Mouse (Mus musculus): ENCODE data around the gene Srrm4. TPM values are rescaled to one million over a fixed set of nuclear protein-coding genes. Genes with fewer than 3 reads are reported as not detected.

Gene Srrm4
- polyA plus RNA-seq, 1 experiment, result not detected

DNA sequence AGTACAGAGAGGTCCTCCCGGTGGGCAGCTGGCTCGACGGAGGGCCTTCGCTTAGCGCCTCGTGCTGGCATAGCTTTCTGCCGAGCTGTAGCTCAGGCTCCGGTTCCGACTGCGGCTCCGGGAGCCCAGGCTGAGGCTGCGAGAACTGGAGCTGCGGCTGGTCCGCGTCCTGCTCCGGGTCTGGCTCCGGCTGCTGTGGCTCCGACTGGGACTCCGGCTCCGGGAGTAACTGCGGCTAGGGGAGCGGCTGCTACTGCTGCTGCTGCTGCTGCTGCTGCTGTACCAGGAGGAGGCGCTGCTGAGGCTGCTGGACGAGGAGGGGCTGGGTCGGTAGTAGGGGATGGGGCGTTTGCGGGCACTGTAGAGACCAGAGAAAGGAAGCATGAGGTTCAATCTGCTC is 147.1 kb downstream of the Srrm4 start:
- TF ChIP-seq GATA1 (IDR thresholded peaks at IDR 0.05; ENCODE audit: low read length), result no peak

DNA sequence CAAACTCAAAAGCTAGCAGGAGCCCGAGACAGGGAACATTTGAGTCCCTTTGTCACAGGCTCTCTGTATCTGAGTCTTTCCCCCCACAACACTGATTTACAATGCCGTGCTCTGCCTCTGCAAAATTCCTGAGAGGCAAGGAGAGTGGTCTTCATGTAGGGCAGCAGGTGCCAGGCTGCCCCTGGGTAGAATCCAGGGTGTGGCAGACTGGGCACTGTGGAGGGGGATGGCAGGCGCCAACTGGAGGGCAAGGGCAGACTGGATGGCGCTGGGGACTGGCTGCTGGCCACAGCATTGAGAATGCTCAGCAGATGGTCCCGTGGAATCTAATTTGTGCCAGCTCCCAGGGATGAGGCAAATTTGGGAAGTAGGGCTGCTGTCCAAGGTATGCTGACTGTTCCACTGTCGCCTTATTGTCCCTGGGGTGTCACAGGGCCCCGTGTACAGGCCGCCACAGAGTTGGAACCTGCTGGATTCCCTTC is 148.1 kb downstream of the Srrm4 start:
- no peak for TF ChIP-seq GATA1 (IDR thresholded peaks at IDR 0.05; ENCODE audit: low read length)

GRCm38 (mm10) chr5:116442697-116443458 is 148.7 kb downstream of the Srrm4 start:
- no peak for TF ChIP-seq GATA1 (IDR thresholded peaks at IDR 0.05; ENCODE audit: low read length)

DNA sequence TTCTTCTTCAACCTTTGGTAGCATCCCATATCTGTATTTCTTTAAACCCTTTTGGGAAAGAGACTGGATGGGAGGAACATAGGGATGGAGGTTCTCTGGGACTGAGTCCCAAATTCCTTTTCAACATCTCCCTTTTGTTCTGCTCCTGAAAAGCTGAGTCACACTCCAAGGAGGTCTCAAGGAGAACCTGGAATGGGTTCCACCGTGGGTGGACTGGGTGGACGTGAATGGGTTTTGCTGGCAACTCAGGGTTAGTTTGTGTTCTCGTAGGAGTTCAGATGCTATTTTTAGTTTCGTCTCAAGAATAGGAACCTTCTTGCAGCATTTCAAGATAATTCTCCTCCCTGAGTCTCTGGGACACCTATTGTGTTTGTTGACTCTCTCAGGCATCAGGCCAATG is 151.4 kb downstream of the Srrm4 start:
- TF ChIP-seq GATA1 (IDR thresholded peaks at IDR 0.05; ENCODE audit: low read length), result no peak

DNA sequence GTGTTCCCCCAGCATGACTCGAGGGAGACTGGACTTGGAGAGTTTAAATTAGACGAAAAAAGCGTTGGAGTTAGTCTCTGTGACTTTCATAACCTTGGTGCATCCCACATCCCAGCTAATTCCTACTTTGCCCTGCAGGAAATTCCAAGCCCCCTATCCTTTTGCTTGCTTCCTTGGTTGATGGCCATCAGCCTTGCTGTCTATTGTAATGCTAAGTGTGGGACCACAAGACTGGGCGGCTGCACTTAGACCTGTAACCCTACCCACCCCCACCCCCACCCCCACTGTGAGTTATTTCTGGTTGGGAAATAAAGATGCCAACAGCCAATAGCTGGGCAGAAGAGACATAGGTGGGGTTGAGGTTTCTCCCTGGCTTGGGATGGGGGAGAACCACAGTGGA is 153.3 kb downstream of the Srrm4 start:
- TF ChIP-seq GATA1 (IDR thresholded peaks at IDR 0.05; ENCODE audit: low read length), result no peak

DNA sequence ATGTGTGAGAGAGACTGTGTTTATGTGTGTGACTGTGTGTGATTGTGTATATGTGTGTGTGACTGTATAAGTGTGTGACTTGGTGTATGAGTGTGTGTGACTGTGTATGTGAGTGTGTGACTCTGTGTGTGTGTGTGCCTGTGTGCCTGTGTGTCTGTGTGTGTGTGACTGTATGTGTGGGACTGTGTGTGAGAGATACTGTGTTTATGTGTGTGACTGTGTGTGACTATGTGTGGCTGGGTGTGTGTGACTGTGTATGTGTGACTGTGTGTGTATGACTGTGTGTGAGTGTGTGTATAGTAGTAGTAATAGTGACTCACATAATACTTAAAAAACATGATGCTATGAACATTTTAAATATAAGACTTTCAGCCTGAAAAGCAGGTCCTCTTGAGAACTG is 155.5 kb downstream of the Srrm4 start:
- TF ChIP-seq GATA1 (IDR thresholded peaks at IDR 0.05; ENCODE audit: low read length), result no peak

GRCm38 (mm10) chr5:116434976-116435850 is 156.4 kb downstream of the Srrm4 start:
- no peak for TF ChIP-seq GATA1 (IDR thresholded peaks at IDR 0.05; ENCODE audit: low read length)

DNA sequence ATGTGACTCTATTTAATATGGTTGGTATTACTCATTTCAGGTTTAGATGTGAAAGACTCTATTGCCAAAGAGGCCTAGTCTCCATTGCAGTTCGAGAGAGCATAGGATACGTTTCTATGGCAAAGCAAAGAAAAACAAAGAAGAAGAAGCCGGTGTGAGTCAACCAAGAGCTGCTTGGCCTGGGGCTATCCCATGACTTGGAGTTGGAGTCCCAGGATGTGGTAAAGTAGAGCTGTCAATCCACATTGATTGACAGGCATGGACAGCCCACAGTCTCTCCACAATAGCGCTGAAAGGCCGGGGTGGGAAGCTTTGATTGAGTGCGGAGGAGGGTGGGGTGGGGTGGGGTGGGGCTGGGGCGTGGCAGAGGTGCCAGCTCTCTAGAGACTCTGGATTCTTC is 158.7 kb downstream of the Srrm4 start:
- no peak for TF ChIP-seq GATA1 (IDR thresholded peaks at IDR 0.05; ENCODE audit: low read length)

DNA sequence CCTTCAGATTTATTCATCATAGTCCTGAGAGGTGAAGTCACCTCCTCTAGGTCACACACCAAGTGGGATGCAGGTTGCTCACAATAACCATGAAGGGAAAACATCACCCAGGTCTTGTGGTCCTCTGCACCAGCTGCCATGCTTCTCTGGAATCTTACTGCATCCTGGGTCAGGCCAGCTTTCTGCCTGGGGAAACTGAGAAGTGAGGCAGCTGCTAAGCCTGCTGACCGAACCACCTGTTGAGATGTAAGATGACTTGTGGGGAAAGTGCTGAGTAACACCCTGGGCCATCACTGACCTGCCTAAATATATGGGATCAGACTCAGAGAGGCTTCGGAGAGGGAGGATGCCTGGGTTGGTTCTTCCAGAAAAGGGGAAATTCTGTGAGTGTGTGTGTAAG is 164.9 kb downstream of the Srrm4 start:
- no peak for TF ChIP-seq GATA1 (IDR thresholded peaks at IDR 0.05; ENCODE audit: low read length)

- no peak for TF ChIP-seq GATA1 (IDR thresholded peaks at IDR 0.05; ENCODE audit: low read length)
These were observed 166.3 kb downstream of the Srrm4 start for GRCm38 (mm10) chr5:116425273-116425672.

- no peak for TF ChIP-seq GATA1 (IDR thresholded peaks at IDR 0.05; ENCODE audit: low read length)
These were observed 167.9 kb downstream of the Srrm4 start for GRCm38 (mm10) chr5:116423746-116424145.

GRCm38 (mm10) chr5:116422699-116423201 is 168.9 kb downstream of the Srrm4 start, which contains the start of gene Hspb8:
Gene Hspb8, minus strand, starts transcription at chr5:116422864.
- no peak for TF ChIP-seq GATA1 (IDR thresholded peaks at IDR 0.05; ENCODE audit: low read length)

DNA sequence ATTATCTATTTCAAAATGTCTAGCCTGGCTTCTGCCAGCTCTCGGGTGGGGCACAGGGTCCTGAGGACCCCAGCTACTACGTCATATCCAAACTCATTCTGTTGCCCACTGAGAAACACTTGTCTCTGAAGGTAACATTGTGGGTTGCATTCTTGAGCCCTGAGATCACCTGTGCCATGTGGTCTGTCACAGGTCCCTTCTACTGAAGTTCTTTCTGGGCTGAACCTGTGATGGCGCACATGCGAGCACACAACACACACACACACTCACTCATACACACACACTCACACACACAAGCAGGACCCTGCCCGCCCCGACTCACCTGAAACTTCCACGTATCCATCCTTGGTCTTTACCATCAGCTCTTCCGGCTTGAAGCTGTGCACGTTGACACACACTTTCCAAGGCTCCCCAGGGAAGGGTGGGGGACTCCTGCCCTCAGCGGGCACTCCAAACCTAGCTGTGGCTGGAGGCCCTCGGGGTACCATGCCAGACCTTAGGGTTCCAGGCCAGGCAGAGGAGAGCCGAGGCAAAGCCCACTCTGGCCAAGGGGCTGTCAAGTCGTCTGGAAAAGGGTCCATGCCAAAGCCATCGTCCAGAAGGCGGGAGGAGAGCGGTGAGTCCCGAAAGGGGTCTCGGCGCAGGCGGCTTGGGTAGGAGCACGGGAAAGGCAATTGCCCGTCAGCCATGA is 169.7 kb downstream of the Srrm4 start:
- no peak for TF ChIP-seq GATA1 (IDR thresholded peaks at IDR 0.05; ENCODE audit: low read length)

- TF ChIP-seq GATA1 (IDR thresholded peaks at IDR 0.05; ENCODE audit: low read length), result no peak
These were observed 170.8 kb downstream of the Srrm4 start for GRCm38 (mm10) chr5:116420759-116421225.

- no peak for TF ChIP-seq GATA1 (IDR thresholded peaks at IDR 0.05; ENCODE audit: low read length)
These were observed 171.4 kb downstream of the Srrm4 start for GRCm38 (mm10) chr5:116420213-116420612.

Measured in G1E-ER4 (cell line).